Mouse (Mus musculus) cerebellum, adult 11-12 months (tissue): Measurements from ENCODE around the gene Cacna1a.
"Not testable (repeated sequence)": the region's sequence is repeated elsewhere in the genome, so short reads cannot be mapped to it uniquely, and the experiment has no call there.

ENCODE experiments used
- DNase-seq: peaks from one replicate; pipeline ENCODE4 v3.0.0; 2022

Cacna1a gene

DNA sequence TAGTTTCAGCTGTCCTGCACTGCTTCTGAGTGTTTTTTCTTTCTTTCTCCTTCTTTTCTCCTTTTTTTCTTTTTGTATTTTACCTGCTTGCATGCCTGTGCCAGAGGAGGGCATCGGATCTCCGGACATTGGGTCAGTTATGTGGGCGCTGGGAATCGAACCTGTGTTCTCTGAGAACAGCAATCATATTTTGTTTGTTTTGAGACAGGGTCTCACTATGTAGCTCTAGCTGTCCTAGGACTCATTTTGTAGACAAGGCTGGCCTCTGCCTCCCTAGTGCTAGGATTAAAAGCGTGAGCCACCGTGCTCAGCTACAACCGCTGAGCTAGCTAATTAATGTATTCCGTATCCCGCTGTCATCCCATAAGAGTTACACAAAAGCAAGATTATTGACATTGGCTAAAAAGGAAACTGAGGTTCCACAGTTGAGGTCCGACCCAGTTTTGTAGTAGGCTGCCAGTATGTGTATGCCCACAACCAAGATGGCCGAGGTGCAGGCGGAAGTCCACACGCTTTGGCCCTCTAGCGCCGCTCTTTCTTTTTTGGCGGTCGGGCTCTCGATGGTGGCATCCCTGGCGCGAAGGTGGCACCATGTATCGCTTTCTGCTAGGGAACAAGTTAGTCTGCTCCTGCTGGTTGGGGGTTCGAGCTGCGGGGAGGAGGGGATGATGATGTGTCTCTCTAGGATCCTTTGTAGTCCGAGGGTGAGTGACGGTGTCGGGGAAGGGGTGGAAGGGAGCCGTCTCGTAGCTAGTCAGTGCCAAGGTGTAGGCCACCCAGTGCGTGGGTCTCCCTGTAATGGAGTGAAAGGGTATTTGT lies 276.5 kb downstream of the Cacna1a start:
- DNase-seq = peak; percentile 89

DNA sequence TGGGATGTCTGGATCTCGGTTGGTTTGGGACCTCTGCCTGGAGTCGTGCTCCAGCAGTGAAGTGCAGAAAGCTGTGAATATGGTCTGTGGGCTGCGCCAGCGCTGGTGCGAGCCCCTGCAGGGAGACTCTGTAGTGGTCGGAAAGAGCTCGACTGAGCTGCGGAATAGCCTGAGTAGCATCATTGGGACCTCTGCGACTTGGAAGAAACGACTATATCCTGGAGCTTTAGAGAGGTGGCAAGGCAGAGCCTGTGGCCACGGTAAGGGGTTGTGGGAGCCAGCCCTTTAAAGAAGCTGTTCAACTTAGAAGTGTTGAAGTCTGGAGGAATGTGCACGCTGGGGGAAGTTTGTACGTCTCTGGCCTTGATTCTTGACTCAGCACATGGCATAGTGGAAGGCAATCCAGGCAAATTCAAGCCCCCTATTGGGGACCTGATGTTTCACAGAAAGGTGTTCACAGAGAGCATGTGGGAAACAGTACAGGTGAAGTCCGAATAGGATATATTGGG lies 277.2 kb downstream of the Cacna1a start:
- DNase-seq = no peak

DNA sequence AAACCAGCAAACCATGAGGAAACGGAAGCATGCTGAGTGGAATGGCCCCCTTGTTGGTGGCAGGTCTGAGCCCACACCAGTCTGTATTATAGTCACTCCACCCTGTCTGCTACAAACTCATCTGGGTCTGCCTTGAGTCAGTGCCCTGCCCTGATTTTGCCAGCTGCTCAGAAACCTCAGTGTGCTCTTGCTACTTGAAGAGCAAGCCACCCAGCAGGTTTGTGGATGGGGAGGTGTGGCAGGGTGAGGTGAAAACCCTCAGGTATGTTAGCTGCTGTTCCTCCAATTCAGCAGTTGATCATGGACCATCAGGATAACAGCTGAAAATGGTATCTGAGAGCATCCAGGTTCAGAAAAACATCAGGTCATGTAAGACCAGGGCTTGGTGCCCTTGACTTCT lies 279.8 kb downstream of the Cacna1a start:
- DNase-seq = no peak

DNA sequence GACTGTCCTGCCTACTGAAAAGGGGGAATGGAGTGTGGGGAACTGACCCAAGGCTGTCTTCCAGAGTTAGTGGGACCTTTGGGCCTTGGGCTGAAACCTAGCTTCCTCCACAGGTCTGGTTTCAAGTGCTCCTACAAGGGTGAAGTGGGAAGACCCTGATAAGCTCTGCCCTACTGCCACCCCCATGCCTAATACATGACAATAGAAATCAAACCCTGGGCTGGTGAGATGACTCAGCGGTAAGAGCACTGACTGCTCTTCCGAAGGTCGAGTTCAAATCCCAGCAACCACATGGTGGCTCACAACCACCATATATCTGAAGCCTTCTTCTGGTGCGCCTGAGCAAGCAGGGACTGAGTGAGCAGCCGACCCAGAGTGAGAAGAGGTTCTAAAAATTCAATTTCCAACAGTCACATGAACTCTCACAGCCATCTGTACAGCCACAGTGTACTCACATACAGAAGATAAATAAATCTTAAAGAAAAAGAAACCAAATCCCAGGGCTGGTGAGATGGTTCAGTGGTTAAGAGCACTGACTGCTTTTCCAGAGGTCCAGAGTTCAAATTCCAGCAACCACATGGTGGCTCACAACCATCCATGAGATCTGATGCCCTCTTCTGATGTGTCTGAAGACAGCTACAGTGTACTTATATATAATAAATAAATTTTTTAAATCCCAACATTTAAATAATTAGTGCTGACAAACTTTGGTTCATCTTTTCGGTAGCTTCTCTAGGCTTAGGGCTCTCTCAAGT lies 280.7 kb downstream of the Cacna1a start:
- DNase-seq = no peak

DNA sequence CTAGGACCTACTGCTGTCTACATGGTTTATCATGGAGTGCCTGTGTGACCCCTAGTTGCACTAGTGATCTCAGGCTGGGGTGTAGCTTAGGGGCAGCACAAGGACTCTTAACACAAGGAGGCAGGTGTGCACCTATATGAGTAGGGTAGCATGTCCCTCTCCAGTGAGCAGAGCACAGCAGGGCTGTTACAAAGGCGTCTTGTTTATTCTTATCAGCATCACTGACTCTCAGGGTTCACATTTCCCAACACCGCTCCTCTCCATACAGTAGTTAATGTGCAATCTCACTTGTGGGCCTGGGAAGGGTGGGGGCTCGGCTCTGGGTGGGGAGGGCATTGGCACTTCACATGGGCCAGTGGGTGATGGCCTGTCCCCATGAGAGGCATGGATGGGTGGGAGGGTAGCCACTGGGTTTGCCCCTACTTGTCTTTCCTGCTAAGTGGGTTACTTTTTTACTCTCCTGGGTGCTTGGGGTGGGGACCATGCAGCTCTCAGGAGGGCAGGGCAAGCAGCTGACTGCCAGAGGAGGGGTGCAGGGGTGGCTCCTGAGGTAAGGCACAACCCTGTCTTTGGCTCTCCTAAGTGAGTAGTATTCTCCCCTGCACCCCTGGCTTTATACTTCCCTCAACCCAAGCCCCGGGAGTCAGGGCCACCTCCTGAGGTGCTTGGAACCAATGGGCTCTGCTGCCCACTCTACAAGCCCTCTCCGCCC lies 282.2 kb downstream of the Cacna1a start:
- not testable (repeated sequence) for DNase-seq

DNA sequence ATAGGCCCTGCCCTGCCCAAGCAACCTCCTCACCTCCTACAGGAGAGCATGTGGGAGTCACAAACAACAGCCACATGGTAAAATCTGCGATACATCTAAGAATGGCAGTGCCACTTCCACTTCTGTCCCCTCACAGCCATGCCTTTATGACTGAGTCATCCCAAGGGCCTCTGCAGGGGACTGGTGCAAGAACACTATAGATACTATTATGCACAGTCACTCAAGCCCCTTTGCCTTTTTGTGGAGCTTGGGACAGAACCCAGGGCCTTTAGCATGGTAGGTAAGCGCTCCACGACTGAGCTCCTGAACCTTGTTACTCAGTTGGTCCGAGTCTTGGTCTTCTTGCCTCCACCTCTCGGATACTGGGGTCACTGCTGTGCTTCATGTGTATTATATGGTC lies 289.1 kb downstream of the Cacna1a start:
- DNase-seq = no peak

DNA sequence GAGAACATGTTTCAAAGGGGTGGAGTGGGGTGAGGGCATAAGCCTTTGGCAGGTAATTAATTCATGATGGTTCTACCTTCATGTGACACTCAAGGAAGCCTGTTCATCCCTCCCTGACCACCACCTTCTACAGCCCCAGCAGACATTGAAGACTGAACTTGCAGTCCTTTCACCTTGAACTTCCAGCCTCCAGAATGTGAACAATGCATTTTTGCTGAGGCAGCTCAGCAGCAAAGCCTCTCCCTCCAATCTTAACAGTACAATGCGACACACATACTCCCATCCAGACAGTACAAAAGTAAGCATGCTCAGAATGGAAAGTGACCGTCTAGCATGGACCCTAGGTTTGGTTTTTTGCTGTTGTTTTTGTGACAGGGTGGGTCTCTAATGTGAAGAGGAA lies 293.2 kb downstream of the Cacna1a start:
- DNase-seq = no peak

DNA sequence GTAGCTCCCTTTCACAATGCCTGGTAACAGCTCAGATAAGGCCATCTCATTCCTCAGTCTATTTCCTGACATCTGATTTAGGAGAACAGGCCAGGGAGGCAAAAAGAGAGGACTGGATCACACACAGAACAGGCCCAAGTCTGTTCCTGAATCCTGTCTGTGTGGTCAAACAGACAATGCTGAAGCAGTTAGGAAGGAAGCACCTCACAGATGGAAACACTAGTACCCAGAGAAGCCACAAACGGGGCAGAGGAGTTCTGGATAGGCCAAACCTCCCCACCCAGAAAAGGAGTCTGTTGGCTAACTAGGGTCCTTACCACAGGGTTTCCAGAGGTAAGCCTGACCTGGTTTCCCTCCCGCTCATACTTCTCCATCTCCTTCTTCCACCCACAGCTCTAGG lies 294.0 kb downstream of the Cacna1a start:
- DNase-seq = no peak

DNA sequence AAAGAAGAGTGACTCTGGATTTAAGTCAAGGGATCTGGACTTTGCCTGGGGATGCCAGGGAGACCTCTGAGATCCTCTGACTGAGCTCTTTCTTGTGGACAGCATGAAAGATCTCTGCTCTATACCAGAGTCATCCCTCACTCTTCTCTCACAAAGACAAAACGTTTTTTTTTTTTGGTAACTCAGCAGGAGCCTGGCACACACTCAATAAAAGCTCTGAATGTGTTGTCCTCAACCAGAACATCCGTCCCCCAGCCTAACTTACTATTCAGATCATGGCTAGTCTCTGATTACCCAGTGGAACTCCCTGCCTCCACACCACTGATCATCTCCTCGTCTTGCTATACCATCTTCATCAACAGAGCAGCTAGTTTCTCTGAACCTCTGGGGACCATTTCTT lies 296.3 kb downstream of the Cacna1a start:
- no peak for DNase-seq

DNA sequence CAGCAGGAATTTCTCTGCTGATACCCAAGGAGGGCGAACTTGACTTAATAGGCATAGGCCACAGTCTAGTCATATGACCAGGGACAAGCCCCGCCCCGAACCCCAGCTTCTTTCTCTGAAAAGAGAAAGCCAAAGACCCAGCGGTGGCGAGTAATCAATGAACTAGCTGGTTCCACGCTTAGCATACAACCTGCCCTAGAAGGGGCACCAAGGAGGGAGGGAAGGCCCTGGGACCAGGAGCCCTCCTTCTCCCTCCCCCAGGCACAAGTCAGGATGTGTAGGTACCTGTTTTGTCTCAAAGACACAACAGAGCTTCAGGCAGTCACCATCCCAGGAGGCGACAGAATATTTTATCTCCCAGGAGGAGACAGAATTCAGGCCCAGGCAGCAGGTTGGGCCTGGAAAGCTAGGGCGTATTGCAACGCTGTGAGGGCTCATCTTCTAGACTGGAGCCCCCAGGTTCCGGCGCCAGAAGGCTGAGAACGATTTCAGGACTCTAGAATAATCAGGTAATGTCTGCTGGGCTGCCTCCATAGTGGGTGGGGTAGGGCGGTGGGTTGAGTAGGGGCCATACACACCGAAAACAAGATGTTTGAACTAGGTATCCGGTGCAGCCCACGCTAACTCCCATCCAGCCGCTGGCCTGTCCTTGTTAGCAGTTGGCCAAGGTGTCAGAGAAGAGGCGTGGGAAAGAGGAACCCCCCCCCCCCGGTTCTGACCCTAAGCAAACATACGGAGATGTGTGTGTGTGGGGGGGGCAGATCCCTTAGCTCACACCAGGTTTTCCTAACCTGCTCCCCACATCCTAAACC lies 298.2 kb downstream of the Cacna1a start, which contains the start of gene Trmt1:
Trmt1 (plus strand) TSS at position 117 of the 812 bp plus-strand sequence.
- no peak for DNase-seq

DNA sequence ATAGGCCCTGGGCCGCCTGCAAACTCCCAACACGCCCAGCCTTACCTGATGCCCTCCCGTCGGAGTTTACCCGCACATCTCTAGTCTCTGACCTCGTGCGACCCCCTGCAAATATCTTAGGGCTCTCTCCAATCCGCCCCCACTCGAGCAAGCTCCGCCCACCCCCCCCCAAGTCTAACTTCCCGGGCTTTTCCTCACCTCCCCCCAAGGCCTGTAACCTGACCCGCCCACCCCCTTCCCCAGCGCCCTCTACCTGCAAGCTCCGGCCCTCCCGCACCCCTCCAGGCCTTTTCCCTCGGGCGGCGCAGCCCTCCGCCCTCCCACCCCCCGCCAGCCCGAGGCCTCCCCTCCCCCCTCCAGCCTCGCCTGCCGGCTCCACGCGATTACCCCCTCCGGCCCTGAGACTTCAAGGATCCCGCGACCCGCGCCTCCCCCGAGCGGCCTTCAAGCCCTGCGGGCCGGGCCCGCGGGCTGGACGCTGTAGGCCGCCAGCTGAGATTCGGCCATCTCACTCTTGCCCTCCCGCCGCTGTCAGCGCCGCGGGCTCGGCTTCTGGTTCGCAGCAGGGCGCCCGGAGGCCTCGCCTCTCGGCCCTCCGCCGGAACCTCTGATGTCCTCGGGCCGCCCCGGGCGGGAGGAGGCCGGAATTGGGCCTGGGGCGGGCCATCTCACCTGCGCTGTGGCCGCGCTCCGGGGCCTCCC lies 298.9 kb downstream of the Cacna1a start:
- DNase-seq = peak; percentile 61

DNA sequence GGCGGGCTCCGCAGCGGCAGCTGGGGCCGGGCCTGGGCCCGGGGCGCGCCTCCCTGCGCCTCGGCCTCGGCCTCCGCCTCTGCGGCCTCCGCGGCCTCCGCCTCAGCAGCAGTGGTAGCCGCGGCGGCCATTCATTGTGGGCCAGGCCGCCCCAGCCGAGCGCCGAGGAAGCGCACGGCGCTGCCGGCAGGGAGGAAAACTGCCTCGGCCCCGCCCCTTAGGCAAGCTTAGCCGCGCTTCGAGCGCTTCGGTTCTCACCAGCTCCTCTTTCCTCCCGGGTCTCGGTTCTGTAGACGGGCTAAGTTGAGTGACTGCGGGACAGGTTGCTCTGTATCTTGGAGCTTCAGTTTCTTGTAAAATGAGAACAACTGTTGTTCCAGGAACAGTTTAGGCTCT lies 299.5 kb downstream of the Cacna1a start, which contains the start of gene Nacc1:
Nacc1 (minus strand) TSS at position 158 of the 396 bp plus-strand sequence.
- peak; percentile 86 for DNase-seq

DNA sequence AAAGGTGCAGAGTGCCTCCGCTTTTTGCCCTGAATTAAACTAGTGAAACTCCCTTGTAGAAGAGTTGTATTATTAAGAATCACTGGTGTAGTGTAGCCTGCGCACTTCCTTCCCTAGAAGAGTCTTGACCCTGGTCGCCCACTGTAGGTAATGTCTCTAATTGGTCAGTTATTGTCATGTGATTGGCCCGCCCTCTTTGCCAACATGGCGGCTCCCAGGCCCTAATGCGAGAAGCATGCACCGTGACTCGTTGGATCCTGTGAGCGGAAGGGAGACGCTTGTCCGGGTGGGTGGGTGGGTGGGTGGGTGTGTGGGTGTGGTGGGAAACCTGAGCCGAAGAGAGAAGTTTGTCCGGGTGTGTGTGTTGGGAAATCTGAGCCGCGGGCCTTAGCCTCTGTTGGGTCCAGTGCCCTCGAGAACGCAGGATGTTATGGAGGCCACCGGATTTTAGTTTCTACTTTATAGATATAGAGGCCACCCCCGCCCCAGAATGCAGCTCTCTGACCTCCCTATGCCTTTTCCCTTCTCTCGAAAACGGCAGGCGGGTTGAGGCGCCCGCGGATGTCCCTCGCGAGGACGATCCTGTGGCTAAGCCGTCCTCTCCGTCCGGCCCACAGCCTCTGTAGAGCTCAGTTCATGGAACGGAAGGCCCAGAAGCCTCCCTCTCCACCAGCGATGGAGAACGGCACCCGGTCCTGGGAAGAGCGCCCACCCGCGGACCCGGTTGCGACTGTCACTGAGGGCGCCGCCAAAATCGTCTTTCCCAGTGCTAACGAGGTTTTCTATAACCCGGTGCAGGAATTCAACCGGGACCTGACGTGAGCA lies 301.1 kb downstream of the Cacna1a start:
- DNase-seq = peak; percentile 88
